Mouse (Mus musculus) granulocyte monocyte progenitor cell, adult 5-6 weeks (primary cell): ENCODE data around the gene Rftn1. TPM values are rescaled to one million over a fixed set of nuclear protein-coding genes. Genes with fewer than 3 reads are reported as not detected.
"Not testable (repeated sequence)": the region's sequence is repeated elsewhere in the genome, so short reads cannot be mapped to it uniquely, and the experiment has no call there.

Source experiments
- ATAC-seq: replicated peaks from 2 replicates; pipeline ENCODE4 v1.8.0; 2016; ENCODE audit warnings: mild to moderate bottlenecking, moderate TSS enrichment, inconsistent platforms; ENCODE audit not compliant: poor library complexity, severe bottlenecking
- total RNA-seq, 2 experiments: library from RNA; stranded (forward) in 1 of 2; stranded (reverse) in 1 of 2; fragments of 200-712, 200-1000 nt in 1 of 2; fragments of >200 nt in 1 of 2; fragmentation: Nextera tagmentation in 1 of 2; gene quantifications; 2 replicates each; pipeline ENCODE4 v1.2.3; 2014 to 2017

Rftn1 gene
- total RNA-seq (2014; fragmentation: Nextera tagmentation) (9.8 and 25.8 TPM in 2 replicates), total RNA-seq (2017) (26.4 and 32.4 TPM in 2 replicates)

GRCm38 (mm10) chr17:50190131-50191015 is at the start of gene Rftn1:
TSS of gene Rftn1 (minus strand) at chr17:50190674.
- ATAC-seq: peak; percentile 44

GRCm38 (mm10) chr17:50237818-50238610 is 47.5 kb upstream of the Rftn1 start:
- ATAC-seq: peak; percentile 65

GRCm38 (mm10) chr17:50237436-50237709 is 46.9 kb upstream of the Rftn1 start:
- ATAC-seq: peak; percentile 86

GRCm38 (mm10) chr17:50236702-50237435 is 46.4 kb upstream of the Rftn1 start:
- ATAC-seq: no peak

- no peak for ATAC-seq
These were observed 45.6 kb upstream of the Rftn1 start for GRCm38 (mm10) chr17:50235943-50236701.

- no peak for ATAC-seq
These were observed 43.5 kb upstream of the Rftn1 start for GRCm38 (mm10) chr17:50233956-50234355.

GRCm38 (mm10) chr17:50232821-50233220 is 42.3 kb upstream of the Rftn1 start:
- no peak for ATAC-seq

- no peak for ATAC-seq
These were observed 40.7 kb upstream of the Rftn1 start for GRCm38 (mm10) chr17:50231206-50231605.

- no peak for ATAC-seq
These were observed 39.1 kb upstream of the Rftn1 start for GRCm38 (mm10) chr17:50229534-50229933.

GRCm38 (mm10) chr17:50227366-50227765 is 36.9 kb upstream of the Rftn1 start:
- no peak for ATAC-seq

GRCm38 (mm10) chr17:50224718-50225117 is 34.2 kb upstream of the Rftn1 start:
- no peak for ATAC-seq

- ATAC-seq: no peak
These were observed 27.5 kb upstream of the Rftn1 start for GRCm38 (mm10) chr17:50217978-50218377.

GRCm38 (mm10) chr17:50215104-50215503 is 24.6 kb upstream of the Rftn1 start:
- ATAC-seq: peak; percentile 55

- peak; percentile 58 for ATAC-seq
These were observed 22.6 kb upstream of the Rftn1 start for GRCm38 (mm10) chr17:50213117-50213516.

GRCm38 (mm10) chr17:50211816-50212215 is 21.3 kb upstream of the Rftn1 start:
- ATAC-seq: no peak

GRCm38 (mm10) chr17:50209831-50210230 is 19.4 kb upstream of the Rftn1 start:
- ATAC-seq: no peak

GRCm38 (mm10) chr17:50208137-50209045 is 17.9 kb upstream of the Rftn1 start:
- no peak for ATAC-seq

- ATAC-seq: not testable (repeated sequence)
These were observed 15.8 kb upstream of the Rftn1 start for GRCm38 (mm10) chr17:50206262-50206661.

GRCm38 (mm10) chr17:50205840-50206239 is 15.4 kb upstream of the Rftn1 start:
- ATAC-seq: not testable (repeated sequence)
